Mouse (Mus musculus) intestine, postnatal 0 days (tissue): Measurements from ENCODE around the gene BC028528. TPM values are rescaled to one million over a fixed set of nuclear protein-coding genes. Genes with fewer than 3 reads are reported as not detected.
"Not testable (repeated sequence)": the region's sequence is repeated elsewhere in the genome, so short reads cannot be mapped to it uniquely, and the experiment has no call there.

Experiments
- ATAC-seq: fragments of 200-750 bp; cut with Nextera tagmentation; 2 replicates; pipeline ENCODE4 v1.8.0; 2017; ENCODE audit warnings: mild to moderate bottlenecking, moderate TSS enrichment, moderate library complexity
- H3K27ac ChIP-seq: fragments of 300-500 bp; sonication (generic); 2 replicates; pipeline ENCODE4 v1.5.1; 2014; ENCODE audit warnings: mild to moderate bottlenecking, low read depth, low read length, moderate library complexity
- H3K27me3 ChIP-seq: fragments of 300-500 bp; sonication (generic); replicated peaks from 2 replicates; pipeline ENCODE4 v1.6.1; 2014; ENCODE audit warnings: low read length, mixed read lengths; ENCODE audit not compliant: control insufficient read depth, insufficient read depth
- H3K36me3 ChIP-seq: fragments of 300-500 bp; sonication (generic); 2 replicates; pipeline ENCODE4 v1.6.1; 2014; ENCODE audit warnings: mild to moderate bottlenecking, moderate library complexity; ENCODE audit not compliant: control insufficient read depth, insufficient read depth
- H3K4me1 ChIP-seq: fragments of 300-500 bp; sonication (generic); replicated peaks from 2 replicates; pipeline ENCODE4 v1.6.1; 2014; ENCODE audit warnings: antibody characterized with exemption, low read length, mixed read lengths; ENCODE audit not compliant: control insufficient read depth, insufficient read depth
- H3K4me2 ChIP-seq: fragments of 300-500 bp; sonication (generic); replicated peaks from 2 replicates; pipeline ENCODE4 v1.6.1; 2014; ENCODE audit warnings: low read depth, mild to moderate bottlenecking, moderate library complexity
- H3K4me3 ChIP-seq: fragments of 300-500 bp; sonication (generic); 2 replicates; pipeline ENCODE4 v1.5.1; 2014; ENCODE audit warnings: low read depth, low read length
- H3K9ac ChIP-seq: fragments of 300-500 bp; sonication (generic); 2 replicates; pipeline ENCODE4 v1.6.1; 2014; ENCODE audit warnings: mild to moderate bottlenecking, low read depth, low read length
- H3K9me3 ChIP-seq: fragments of 300-500 bp; sonication (generic); 2 replicates; pipeline ENCODE4 v1.6.1; 2016; ENCODE audit warnings: mixed run types; ENCODE audit not compliant: control insufficient read depth
- CTCF ChIP-seq: sonication (generic); IDR thresholded peaks from 2 replicates; pipeline ENCODE4 v1.5.1; 2016; ENCODE audit warnings: low read depth, mild to moderate bottlenecking, control low read depth, antibody characterized with exemption, moderate library complexity
- WGBS: fragments of 180-500 bp; shearing (Covaris S2); extraction: QIAGEN DNeasy Blood & Tissue Kit; methylation state at CpG from one replicate; pipeline ENCODE4 v1.1.7; 2014; 5-methylcytosine and 5-hydroxymethylcytosine counted together
- polyA plus RNA-seq: library from polyadenylated mRNA; unstranded; fragments of >200 nt; fragmentation: Nextera tagmentation; extraction: Ambion mirVana; gene quantifications from 2 replicates; pipeline ENCODE4 v1.2.1, GENCODE M21; 2015

The BC028528 gene
- polyA plus RNA-seq, 1 experiment from 2014 or later = 11.9 TPM

DNA sequence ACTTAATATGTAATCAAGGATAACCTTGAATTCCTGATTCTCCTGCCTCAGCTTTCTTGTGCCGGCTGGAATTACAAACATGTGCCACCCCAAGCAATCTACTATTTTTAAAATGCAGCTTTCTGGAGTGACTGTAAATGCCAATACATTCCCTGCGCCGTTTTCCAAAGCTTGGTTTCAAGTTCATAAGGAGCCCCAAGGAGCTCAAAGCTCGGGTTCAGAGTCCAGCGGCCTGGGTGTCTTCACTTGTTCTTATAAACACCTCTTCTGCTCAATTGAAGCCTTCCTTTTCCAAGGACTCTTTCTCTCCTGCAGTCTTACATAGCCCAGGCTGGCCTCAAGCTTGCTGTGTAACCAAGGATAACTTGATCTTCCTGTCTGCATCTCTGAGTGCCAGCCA, 25.7 kb downstream of the BC028528 start:
- Histone ChIP-seq H3K4me2 (no peak overlapping the region), H3K9me3 (no peaks in the 10 kb centered on the region), H3K9ac (no peak overlapping the region), H3K4me1 (no peaks in the 10 kb centered on the region), H3K27ac (no peak overlapping the region), H3K36me3 (peaks cover 38% of the 10 kb centered on the region), H3K4me3 (no peak overlapping the region), H3K27me3 (no peaks in the 10 kb centered on the region)
- 57% methylated on average over 5 of the region's 5 CpGs for WGBS
- TF ChIP-seq CTCF = no peak
- ATAC-seq = no peak

DNA sequence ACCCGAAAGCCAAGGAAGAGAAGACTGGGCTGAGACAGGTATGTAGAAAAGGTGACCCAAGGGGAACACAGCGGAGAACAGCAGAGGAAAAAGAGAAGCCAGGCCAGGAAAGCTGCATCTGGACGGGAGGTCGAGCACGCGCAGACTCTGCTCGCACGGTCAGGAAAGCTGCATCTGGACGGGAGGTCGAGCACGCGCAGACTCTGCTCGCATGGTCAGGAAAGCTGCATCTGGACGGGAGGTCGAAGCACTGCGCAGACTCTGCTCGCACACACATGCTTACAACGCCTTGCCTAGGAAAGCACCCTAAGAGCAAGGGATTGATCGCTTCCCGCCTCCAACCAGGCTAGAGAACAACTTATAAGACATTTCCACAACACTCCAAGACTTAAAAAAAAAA, 26.2 kb downstream of the BC028528 start:
- Histone ChIP-seq H3K9me3 (no peaks in the 10 kb centered on the region), H3K27ac (no peak overlapping the region)
- 90% methylated on average over 20 of the region's 20 CpGs for WGBS

DNA sequence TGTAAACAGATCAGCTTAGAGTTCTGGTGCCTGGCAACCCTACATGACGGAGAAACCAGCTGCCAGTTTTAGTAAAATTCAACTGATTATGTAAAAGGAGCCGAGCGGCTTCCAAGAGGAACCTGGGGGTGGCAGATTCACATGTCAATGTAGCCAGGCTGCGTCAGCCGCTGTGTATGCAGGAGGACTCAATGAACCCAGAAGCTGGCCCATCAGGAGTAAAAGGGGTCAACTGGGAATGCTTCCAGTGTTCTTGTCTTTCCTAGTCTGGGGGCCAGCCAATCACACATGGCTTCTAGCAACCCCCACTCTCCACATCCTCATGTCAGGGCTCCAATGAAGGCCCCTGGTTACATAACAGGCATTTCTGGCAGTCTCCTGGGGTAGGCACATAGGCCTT, 26.8 kb downstream of the BC028528 start:
- no peak overlapping the region for H3K9ac ChIP-seq
- no peaks in the 10 kb centered on the region for H3K4me1 ChIP-seq
- no peak overlapping the region; the same call in 1 of the 2 replicates for H3K27ac ChIP-seq
- TF ChIP-seq CTCF = no peak
- no peak overlapping the region for H3K4me2 ChIP-seq
- H3K9me3 ChIP-seq = no peaks in the 10 kb centered on the region
- H3K27me3 ChIP-seq = no peaks in the 10 kb centered on the region
- ATAC-seq = no peak
- 71% methylated on average over 5 of the region's 5 CpGs for WGBS
- no peak overlapping the region for H3K4me3 ChIP-seq
- peaks cover 35% of the 10 kb centered on the region for H3K36me3 ChIP-seq

More for the DNA sequence above, 26.2 kb downstream of the BC028528 start:
- H3K36me3 ChIP-seq = peaks cover 38% of the 10 kb centered on the region
- ATAC-seq = no peak
- H3K4me1 ChIP-seq = no peaks in the 10 kb centered on the region
- TF ChIP-seq CTCF = no peak
- no peak overlapping the region for H3K4me2 ChIP-seq
- no peaks in the 10 kb centered on the region for H3K27me3 ChIP-seq
- no peak overlapping the region for H3K9ac ChIP-seq
- no peak overlapping the region for H3K4me3 ChIP-seq

DNA sequence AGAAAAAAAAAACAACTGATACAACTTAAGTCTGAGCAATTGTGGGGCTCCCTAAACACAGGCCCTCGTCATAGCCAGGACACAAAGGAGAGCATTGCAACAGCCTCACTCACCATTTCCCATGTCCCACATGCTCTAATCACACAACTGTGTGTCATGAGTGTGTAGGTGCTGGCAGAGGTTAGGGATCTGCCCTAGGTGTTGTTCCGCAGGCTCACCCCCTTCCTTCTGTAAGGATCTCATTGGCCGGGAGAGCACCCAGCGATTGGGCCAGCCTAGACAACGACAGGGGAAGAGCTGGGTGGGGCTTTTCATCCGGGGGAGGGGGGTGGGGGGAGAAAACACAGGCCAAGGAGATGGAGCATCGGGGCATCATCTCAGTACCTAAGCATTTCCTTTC, 28.2 kb downstream of the BC028528 start:
- Histone ChIP-seq H3K36me3 (peaks cover 26% of the 10 kb centered on the region), H3K4me2 (no peak overlapping the region), H3K4me1 (no peaks in the 10 kb centered on the region), H3K27me3 (no peaks in the 10 kb centered on the region), H3K9ac (no peak overlapping the region), H3K27ac (no peak overlapping the region), H3K4me3 (no peak overlapping the region), H3K9me3 (no peaks in the 10 kb centered on the region)
- no peak for TF ChIP-seq CTCF
- WGBS = 67% methylated on average over 7 of the region's 7 CpGs
- no peak for ATAC-seq

DNA sequence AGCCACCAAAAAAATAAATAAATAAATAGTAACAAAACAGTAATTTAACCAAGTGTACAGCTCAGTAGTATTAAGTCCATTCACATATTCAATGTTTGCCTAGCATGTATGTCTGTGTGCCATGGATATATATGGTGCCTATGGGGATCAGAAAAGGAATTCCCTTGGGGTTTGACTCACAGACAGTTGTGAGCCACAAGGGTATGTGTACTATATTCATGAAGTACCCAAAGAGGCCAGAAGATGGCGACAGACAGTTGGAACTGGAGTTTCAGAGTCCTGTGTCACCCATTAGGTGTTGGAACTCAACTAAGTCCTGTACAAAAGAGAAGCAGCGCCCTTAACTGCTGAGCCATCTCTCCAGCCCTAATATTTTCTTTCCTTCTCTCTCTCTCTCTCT, 30.0 kb downstream of the BC028528 start:
- ATAC-seq = peak; percentile 60
- no peaks in the 10 kb centered on the region for H3K9me3 ChIP-seq
- 29% methylated on average over 2 of the region's 2 CpGs for WGBS

DNA sequence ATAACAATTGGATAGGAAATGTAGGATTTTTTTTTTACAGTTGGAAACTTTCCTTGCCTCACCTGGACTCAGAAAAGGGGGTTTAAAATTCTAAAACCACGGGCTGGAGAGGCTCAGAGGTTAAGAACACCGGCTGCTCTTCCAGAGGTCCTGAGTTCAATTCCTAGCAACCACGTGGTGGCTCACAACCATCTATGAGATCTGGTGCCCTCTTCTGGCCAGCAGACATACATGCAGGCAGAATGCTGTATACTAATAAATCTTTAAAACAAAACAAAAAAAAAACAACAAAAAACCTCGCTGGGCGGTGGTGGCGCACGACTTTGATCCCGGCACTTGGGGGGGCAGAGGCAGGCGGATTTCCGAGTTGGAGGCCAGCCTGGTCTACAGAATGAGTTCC, 30.6 kb downstream of the BC028528 start:
- Histone ChIP-seq H3K4me2 (no peak overlapping the region), H3K36me3 (peaks cover 24% of the 10 kb centered on the region), H3K27ac (no peak overlapping the region), H3K4me3 (no peak overlapping the region), H3K9me3 (no peaks in the 10 kb centered on the region), H3K4me1 (no peaks in the 10 kb centered on the region), H3K9ac (no peak overlapping the region), H3K27me3 (no peaks in the 10 kb centered on the region)
- ATAC-seq = no peak
- peak; percentile 56 for TF ChIP-seq CTCF
- WGBS = 82% methylated on average over 10 of the region's 10 CpGs

More for the DNA sequence above, 30.0 kb downstream of the BC028528 start:
- Histone ChIP-seq H3K27ac (no peak overlapping the region), H3K4me3 (no peak overlapping the region), H3K36me3 (peaks cover 24% of the 10 kb centered on the region), H3K9ac (no peak overlapping the region), H3K4me1 (no peaks in the 10 kb centered on the region), H3K4me2 (no peak overlapping the region), H3K27me3 (no peaks in the 10 kb centered on the region)
- peak; percentile 92 for TF ChIP-seq CTCF

DNA sequence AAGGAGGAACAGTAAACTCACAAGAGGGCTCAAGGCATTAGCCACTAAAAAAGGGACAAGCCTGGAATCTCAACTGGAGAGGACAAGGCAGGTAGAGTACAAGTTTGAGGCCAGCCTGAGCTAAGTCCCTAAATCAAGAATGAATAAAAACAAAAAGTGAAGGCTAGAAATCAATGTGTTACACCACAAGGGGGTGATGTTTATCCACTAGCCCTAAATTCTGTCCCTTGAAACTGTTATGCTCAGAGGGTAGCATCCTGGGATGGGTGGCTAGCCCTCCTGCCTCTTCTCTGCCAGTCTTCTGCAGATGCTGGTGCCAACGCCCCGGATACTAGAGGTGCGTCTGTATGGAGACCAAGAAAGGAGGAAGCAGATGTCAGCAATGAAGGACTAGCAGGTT, 31.5 kb downstream of the BC028528 start:
- TF ChIP-seq CTCF = peak; percentile 59
- no peak for ATAC-seq
- Histone ChIP-seq H3K4me1 (no peaks in the 10 kb centered on the region), H3K4me3 (no peak overlapping the region), H3K27ac (no peak overlapping the region), H3K36me3 (peaks cover 20% of the 10 kb centered on the region), H3K4me2 (no peak overlapping the region), H3K27me3 (no peaks in the 10 kb centered on the region), H3K9ac (no peak overlapping the region), H3K9me3 (no peaks in the 10 kb centered on the region)
- 76% methylated on average over 3 of the region's 3 CpGs for WGBS

DNA sequence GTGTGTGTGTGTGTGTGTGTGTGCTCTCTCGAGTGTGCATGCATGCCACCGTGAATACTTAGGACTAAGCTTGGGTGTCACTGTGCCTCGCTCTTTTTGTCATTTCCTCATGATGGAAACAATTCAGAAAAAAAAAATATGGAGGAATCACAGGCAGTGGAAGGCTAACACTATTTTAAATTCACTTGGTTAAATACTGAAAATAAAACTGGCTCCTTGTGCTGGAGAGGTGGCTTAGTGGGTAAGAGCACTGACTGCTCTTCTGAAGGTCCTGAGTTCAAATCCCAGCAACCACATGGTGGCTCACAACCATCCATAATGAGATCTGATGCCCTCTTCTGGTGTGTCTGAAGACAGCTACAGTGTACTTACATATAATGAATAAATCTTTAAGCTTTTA, 33.5 kb downstream of the BC028528 start:
- not testable (repeated sequence) for H3K4me1 ChIP-seq, H3K9me3 ChIP-seq, H3K27me3 ChIP-seq, H3K4me3 ChIP-seq, H3K4me2 ChIP-seq, H3K36me3 ChIP-seq, H3K9ac ChIP-seq, H3K27ac ChIP-seq, ATAC-seq
- 83% methylated on average over 3 of the region's 3 CpGs for WGBS

DNA sequence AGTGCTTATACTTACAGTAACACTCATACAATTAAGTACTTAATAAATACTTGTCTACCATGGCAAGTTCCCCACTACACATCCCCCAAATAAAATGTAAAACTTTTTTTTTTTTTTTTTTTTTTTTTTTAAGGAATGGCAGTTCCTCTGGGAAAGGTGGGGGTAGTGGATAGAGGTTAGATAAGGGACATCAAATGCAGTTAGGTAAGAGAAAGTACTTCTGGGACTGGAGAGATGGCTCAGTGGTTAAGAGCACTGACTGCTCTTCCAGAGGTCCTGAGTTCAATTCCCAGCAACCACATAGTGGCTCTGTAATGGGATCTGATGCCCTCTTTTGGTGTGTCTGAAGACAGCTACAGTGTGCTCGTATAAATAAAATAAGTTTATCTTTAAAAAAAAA, 34.8 kb downstream of the BC028528 start:
- not testable (repeated sequence) for H3K27me3 ChIP-seq, H3K4me1 ChIP-seq, H3K9me3 ChIP-seq, ATAC-seq, H3K27ac ChIP-seq, H3K9ac ChIP-seq, H3K4me2 ChIP-seq, H3K4me3 ChIP-seq
- peaks cover 14% of the 10 kb centered on the region for H3K36me3 ChIP-seq
- WGBS = 83% methylated on average over 1 of the region's 1 CpGs
